Mouse (Mus musculus) urinary bladder, postnatal 10 days (tissue): ENCODE data around the gene Vmn2r19.
"Not testable (repeated sequence)": the region's sequence is repeated elsewhere in the genome, so short reads cannot be mapped to it uniquely, and the experiment has no call there.

Experiments used
- DNase-seq: peaks from one replicate; pipeline ENCODE4 v3.0.0; 2022; ENCODE audit warnings: low spot score

Gene Vmn2r19

DNA sequence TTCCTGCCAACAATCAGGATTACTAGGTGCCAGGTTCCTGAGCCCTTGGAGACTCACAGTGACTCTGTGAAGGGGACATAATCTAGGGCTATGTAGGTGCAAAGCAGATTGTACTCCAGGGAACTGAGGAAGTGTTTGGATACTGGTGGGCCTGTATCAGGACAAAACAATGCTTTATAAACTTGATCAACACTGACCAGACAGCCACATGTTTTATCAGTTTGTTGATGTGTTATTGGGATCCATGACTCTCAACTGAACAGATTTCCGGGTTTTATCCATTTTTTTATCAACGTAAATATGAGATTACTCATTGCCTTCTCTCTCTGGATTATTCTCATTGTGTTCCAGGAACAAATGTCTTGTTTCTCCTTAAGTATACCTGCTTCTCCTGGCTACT, at the start of gene Vmn2r19:
Gene Vmn2r19 (plus strand): TSS at position 301 of the 400 bp plus-strand sequence.
- DNase-seq, result no peak

- DNase-seq, result no peak
Measured at GRCm38 (mm10) chr6:123258946-123259345, 49.2 kb upstream of the Vmn2r19 start.

DNA sequence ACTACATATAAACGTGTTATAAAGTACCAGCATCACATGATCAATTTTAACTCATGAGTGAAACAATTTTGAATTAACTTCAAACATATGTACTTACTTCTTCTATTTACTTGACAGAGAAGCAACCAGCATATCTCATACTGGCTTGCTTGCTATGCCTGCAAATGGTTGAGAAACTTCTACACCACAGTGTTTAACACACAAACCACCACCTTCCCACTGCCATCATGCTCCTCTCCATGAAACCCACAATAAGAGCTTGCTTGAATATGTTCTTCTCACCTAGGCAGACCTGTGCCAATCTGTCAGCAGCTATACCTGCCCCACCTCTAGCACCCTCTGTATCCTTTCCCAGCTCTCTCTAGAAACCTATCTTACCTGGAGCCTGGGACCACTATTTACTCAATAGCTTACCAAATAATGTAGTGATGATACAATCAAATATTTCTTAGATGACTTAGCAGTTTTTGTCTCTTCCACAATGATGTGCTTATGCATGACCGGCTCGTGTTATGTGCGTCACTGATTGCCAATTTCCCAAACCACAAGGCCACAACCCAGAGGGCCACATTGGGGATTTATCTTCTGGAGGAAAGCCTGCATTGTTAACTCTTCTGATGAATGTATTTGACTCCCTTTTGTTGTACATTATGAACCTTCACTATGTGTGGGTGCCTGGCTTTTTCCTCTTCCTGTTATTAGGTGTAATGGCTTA, 48.1 kb upstream of the Vmn2r19 start:
- no peak for DNase-seq

DNA sequence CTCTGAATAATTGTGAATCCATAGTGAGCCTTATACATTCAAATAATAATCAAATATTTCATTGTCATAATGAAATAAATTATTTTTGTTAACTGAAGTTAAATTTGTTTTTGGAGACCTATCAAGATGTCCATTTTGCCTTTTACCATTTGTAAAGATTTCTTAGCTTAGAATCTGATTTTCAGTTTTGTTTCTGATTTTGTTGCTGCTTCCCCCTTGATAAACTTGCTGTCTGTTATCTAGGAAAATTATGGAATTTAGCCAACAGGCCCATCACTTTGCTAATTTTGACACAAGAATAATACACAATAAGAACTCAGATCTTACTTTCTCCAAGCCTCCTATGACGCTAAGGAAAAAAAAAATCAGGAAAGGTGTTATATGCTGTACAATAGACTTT, 47.3 kb upstream of the Vmn2r19 start:
- no peak for DNase-seq

DNA sequence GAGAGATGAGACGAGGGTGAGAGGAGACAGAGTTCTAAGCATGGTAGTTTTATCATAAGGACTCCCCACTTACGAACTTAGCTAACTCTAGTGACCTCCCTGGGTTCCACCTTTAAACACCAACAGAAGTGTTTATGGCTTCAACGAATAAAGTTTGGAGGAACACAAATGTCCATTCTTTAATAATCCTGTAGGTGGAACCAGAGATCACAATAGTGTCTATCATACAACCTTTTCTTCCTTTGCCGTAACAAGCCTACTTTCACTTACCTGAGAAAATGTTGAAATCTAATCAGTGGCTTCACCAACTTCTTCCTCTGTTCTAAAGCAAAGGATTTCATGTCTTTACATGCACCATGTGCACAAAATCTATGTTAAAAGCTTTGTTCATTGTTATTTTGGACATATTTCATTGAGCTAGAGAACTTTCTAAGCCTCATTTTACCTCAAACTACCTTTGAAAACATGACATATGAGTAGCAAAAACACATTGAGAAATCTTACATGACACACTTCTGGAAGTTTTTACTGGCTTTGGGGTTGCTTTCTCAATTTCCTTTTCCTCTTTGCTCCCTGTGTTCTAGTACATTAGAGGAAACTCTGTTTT, 46.5 kb upstream of the Vmn2r19 start, which contains the start of gene Clec4d:
Gene Clec4d (plus strand): TSS at position 557 of the 607 bp plus-strand sequence.
- DNase-seq, result no peak

GRCm38 (mm10) chr6:123264194-123264593, 43.9 kb upstream of the Vmn2r19 start:
- DNase-seq, result no peak

DNA sequence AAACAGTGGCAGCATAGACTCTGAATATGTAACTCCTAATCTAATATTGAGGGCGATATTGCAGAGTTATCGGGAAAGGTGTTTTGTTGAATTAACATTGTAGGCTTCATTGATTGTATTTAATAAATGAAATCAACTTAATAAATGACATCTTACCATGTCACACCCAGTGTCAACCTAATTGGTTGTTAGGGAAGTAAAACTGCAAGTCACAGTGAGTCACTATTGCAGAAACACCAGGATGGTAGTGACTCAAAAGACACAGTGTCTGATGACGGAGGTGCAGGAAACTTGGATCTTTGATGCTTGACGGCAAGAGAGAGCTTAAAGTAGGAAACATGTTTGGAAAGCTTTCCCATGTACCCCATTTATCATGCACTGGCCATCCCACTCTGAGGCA, 42.3 kb upstream of the Vmn2r19 start:
- no peak for DNase-seq

- no peak for DNase-seq
Measured at GRCm38 (mm10) chr6:123266945-123267344, 41.2 kb upstream of the Vmn2r19 start.

GRCm38 (mm10) chr6:123279443-123279842, 28.7 kb upstream of the Vmn2r19 start:
- no peak for DNase-seq

DNA sequence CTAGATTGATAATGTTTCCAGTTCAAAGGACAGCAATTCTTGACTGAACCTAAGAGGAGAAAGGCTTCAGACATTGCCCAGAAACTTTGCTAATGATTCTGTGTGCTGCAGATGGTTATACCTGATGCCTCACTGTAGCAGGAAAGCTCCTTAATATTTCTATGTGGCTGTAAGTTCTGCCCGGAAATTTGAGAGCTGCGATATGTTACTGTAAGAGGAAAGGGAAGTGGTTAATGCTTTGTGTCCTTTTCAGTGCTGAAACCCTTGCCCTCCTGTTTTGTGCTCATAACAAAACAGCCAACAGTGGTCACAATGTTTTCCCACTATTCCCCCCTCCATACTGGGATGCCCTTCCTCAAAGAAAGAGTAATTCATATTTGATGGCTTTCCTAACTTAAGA, 21.8 kb upstream of the Vmn2r19 start:
- no peak for DNase-seq

- no peak for DNase-seq
Measured at GRCm38 (mm10) chr6:123288931-123289330, 19.2 kb upstream of the Vmn2r19 start.

DNA sequence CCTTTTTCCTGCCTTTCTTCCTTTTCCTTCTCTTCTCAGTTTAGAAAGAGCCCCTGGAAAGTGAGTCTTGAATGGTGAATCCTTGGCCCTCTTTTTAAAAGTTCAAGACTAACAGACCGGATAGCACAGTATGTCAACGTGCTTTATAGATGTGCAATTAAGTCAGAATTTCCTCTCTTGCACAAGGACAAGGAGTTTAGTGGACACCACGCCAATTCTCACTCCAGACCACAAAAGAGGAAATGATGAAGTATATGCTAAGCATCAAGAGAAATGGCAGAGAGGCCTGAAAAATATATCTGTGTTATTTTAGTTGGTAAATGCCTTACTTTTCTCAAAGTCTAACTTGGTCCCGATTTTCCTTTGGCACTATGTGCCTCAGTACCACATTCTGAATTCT, 18.4 kb upstream of the Vmn2r19 start, which contains the start of gene Clec4e:
Gene Clec4e (minus strand): TSS at position 118 of the 400 bp plus-strand sequence.
- no peak for DNase-seq

DNA sequence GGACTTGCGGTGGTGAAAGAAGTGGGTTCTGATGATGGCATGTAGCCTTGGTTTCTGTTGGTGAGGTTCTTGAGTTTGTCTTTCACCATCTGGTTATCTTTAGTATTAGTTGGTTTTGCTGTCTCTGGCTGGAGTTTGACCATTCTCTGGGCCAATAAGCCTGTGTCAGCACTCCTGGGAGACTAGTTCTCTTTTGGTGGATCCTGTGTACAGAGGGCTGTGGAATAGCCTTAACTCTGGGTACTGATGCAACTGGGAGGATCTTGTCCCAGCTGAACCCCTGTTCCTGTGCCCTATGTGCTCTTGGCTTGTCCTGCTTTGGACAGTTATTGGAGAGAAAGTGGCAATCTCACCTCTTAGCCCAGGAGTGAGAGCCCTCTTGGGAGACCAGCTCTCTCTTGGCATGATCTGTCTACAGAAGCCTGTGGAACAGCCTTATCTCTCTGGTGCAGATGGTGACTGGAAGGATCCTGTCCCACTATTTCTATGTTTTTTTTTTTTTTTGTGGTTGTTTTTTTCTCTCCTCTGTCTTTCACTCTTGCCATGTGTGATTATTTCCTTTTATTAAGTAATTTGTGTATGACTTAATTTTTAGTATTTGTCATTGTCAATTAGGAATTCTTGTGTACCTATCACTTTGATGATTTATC, 15.3 kb upstream of the Vmn2r19 start:
- DNase-seq, result no peak

GRCm38 (mm10) chr6:123293509-123293908, 14.6 kb upstream of the Vmn2r19 start:
- not testable (repeated sequence) for DNase-seq

GRCm38 (mm10) chr6:123296687-123297086, 11.4 kb upstream of the Vmn2r19 start:
- no peak for DNase-seq

DNA sequence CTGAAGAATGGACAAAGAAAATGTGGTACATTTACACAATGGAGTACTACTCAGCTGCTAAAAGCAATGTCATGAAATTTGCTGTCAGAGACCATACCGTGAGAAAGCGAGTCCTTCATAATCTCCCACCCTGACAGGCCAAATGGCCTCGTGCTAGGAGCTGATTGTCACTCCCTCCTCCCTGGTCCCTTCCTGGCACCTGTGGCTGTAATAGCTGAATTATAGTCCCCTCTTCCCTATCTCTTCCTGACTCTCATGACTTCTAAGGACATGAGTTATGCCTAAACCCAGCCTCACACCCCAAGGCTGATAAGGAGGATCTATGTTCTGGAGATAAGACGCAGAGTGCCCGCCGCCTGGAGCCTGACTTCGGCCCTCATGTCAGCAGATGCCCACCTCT, 1.8 kb upstream of the Vmn2r19 start:
- not testable (repeated sequence) for DNase-seq

GRCm38 (mm10) chr6:123332503-123332902, 24.4 kb downstream of the Vmn2r19 start:
- no peak for DNase-seq

DNA sequence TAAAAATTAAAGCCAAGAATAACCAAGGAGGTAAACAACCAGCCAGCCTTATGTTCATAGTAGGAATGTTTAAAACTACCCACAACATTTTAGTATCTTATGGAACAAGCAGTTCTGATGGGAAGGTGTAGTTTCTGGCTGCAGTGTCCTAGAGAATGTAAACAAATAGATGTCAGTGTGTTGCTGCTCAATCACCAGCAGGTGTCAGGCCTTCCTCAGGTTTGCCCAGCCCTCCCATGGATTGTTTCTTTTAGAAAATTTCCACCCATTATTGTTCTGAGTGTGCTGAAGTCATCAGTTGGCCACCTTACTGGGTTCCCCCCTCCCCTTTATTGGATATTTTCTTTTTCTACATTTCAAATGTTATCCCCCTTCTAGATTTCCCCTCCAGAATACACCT, 32.0 kb downstream of the Vmn2r19 start:
- DNase-seq, result no peak

- DNase-seq, result no peak
Measured at GRCm38 (mm10) chr6:123346141-123346540, 38.0 kb downstream of the Vmn2r19 start.
